9 mouse cellular contexts compared by ENCODE assay signal in genomic region chr7:112233345-112234005, GRCm38 (mm10). TPM values are rescaled to one million over a fixed set of nuclear protein-coding genes. Genes with fewer than 3 reads are reported as not detected.
DNase-seq lines count a peak whose midpoint lies in the region; ATAC-seq lines count a peak whose summit lies in the region.
"Had no signal": no experiment of that assay in that cellular context is flagged by ENCODE, and none has a peak within 500 bp of the region (broad histone marks: within the 10 kb centered on the region; RNA-seq: fewer than 3 reads in every experiment).

No protein-coding gene starts in this region.

- no peak for ATAC-seq in heart, embryonic 15.5 days (replicated peaks; ENCODE audit: insufficient number of reproducible peaks, insufficient read depth, low FRiP score, low read depth)
- peak; percentile 85 for ATAC-seq in forebrain, embryonic 14.5 days
- peak; percentile 68 for ATAC-seq in midbrain, embryonic 15.5 days (replicated peaks)
- ATAC-seq in granulocyte monocyte progenitor cell, adult 5-6 weeks (replicated peaks; ENCODE audit: poor library complexity, severe bottlenecking) = no peak

- peaks cover 39% of the 10 kb centered on the region for H3K36me3 ChIP-seq in heart, embryonic 15.5 days
- no peaks in the 10 kb centered on the region for H3K36me3 ChIP-seq in forebrain, embryonic 14.5 days (ENCODE audit: control insufficient read depth, insufficient read depth, low read length)
- no peaks in the 10 kb centered on the region for H3K36me3 ChIP-seq in midbrain, embryonic 15.5 days (replicated peaks)
- H3K36me3 ChIP-seq: embryonic facial prominence, embryonic 15.5 days had no signal

- H3K4me2 ChIP-seq in heart, embryonic 15.5 days = 0 out of 2 replicates have a peak overlapping the region, but pooled peaks have one; percentile 11
- peak overlapping the region; percentile 1; the same call in 1 of the 2 replicates for H3K4me2 ChIP-seq in forebrain, embryonic 14.5 days (ENCODE audit: low read length)
- no peak overlapping the region for H3K4me2 ChIP-seq in midbrain, embryonic 15.5 days
- H3K4me2 ChIP-seq: embryonic facial prominence, embryonic 15.5 days had no signal

- peaks cover 83% of the 10 kb centered on the region for H3K4me1 ChIP-seq in heart, embryonic 15.5 days (replicated peaks)
- peaks cover 9% of the 10 kb centered on the region; the same call in 1 of the 2 replicates for H3K4me1 ChIP-seq in forebrain, embryonic 14.5 days (ENCODE audit: control insufficient read depth, insufficient read depth, low read length)
- peaks cover 16% of the 10 kb centered on the region for H3K4me1 ChIP-seq in midbrain, embryonic 15.5 days

- DNase-seq in heart, postnatal 14 days = no peak
- peak; percentile 87 for DNase-seq in forebrain, embryonic 14.5 days (ENCODE audit: low spot score)
- peak; percentile 51 to 53 for DNase-seq in layer of hippocampus, postnatal 10 days (ENCODE audit: low spot score in 2 of 2)
- DNase-seq in thymus, postnatal 25 days = peak; percentile 50
- no peak for DNase-seq in adrenal gland, adult 2 months

- no peak overlapping the region for H3K4me3 ChIP-seq in heart, embryonic 15.5 days
- no peak overlapping the region for H3K4me3 ChIP-seq in forebrain, embryonic 14.5 days (ENCODE audit: low read depth, low read length)
- no peak overlapping the region for H3K4me3 ChIP-seq in midbrain, embryonic 15.5 days
- H3K4me3 ChIP-seq: embryonic facial prominence, embryonic 15.5 days had no signal

- H3K9me3 ChIP-seq in heart, embryonic 15.5 days (replicated peaks) = no peaks in the 10 kb centered on the region
- H3K9me3 ChIP-seq in forebrain, embryonic 14.5 days (replicated peaks; ENCODE audit: control insufficient read depth, low read length) = no peaks in the 10 kb centered on the region
- H3K9me3 ChIP-seq in midbrain, embryonic 15.5 days = no peaks in the 10 kb centered on the region
- H3K9me3 ChIP-seq: embryonic facial prominence, embryonic 15.5 days had no signal

- peak overlapping the region; percentile 44 for H3K9ac ChIP-seq in heart, embryonic 15.5 days
- H3K9ac ChIP-seq in forebrain, embryonic 14.5 days (ENCODE audit: low read length) = no peak overlapping the region
- H3K9ac ChIP-seq in midbrain, embryonic 15.5 days = no peak overlapping the region
- H3K9ac ChIP-seq: embryonic facial prominence, embryonic 15.5 days had no signal

- 30% methylated on average over 7 of the region's 7 CpGs for WGBS in heart, embryonic 15.5 days
- 26% methylated on average over 7 of the region's 7 CpGs for WGBS in forebrain, embryonic 14.5 days
- WGBS in midbrain, embryonic 15.5 days = 21% methylated on average over 7 of the region's 7 CpGs

- intact Hi-C loops in heart, postnatal 14 days (cut with DNase I) = loop anchor here (5.0 kb wide), 1 partner anchor 34 kb away; no protein-coding TSS in a partner anchor

- H3K27me3 ChIP-seq in heart, embryonic 15.5 days = no peaks in the 10 kb centered on the region
- 0 out of 2 replicates have a peak, but pooled peaks cover 3% of the 10 kb centered on the region for H3K27me3 ChIP-seq in forebrain, embryonic 14.5 days (replicated peaks; ENCODE audit: control insufficient read depth, insufficient read depth, low read length)
- no peaks in the 10 kb centered on the region for H3K27me3 ChIP-seq in midbrain, embryonic 15.5 days (replicated peaks)
- H3K27me3 ChIP-seq: embryonic facial prominence, embryonic 15.5 days had no signal

- H3K27ac ChIP-seq in heart, embryonic 15.5 days = peak overlapping the region; percentile 68
- H3K27ac ChIP-seq in forebrain, embryonic 14.5 days (ENCODE audit: low read depth, low read length) = peak overlapping the region; percentile 52; the same call in 1 of the 2 replicates
- no peak overlapping the region; the same call in 1 of the 2 replicates for H3K27ac ChIP-seq in midbrain, embryonic 15.5 days
- H3K27ac ChIP-seq: embryonic facial prominence, embryonic 15.5 days had no signal

RNA-seq across cellular contexts. Expression of gene Mical2, which starts 7.8 kb away (rescaled TPM):
- 132 and 134 TPM in 2 replicates for polyA plus RNA-seq in heart, embryonic 15.5 days (2015; fragmentation: Nextera tagmentation; extraction: Ambion mirVana)
- total RNA-seq in heart, postnatal 14 days (2021) = 100 to 1,000 TPM; 105 to 127 TPM
- polyA plus RNA-seq in forebrain, embryonic 14.5 days (2014; fragmentation: Nextera tagmentation; extraction: Ambion mirVana) = 2.6 and 6.2 TPM in 2 replicates
- total RNA-seq in layer of hippocampus, postnatal 10 days (2021) = 100 to 1,000 TPM; 406 to 434 TPM
- 2.7 and 2.8 TPM in 2 replicates for polyA plus RNA-seq in midbrain, embryonic 15.5 days (2015; fragmentation: Nextera tagmentation; extraction: Ambion mirVana)
- total RNA-seq in adrenal gland, adult 2 months (2021) = 10 to 100 TPM; 10.6 to 14.3 TPM
- polyA plus RNA-seq in adrenal gland, adult 2 months (2012; rRNA removed) = 3.8 and 4.1 TPM in 2 replicates
- total RNA-seq in granulocyte monocyte progenitor cell, adult 5-6 weeks (2014; fragmentation: Nextera tagmentation) = 4.7 and 6.8 TPM in 2 replicates
- total RNA-seq in granulocyte monocyte progenitor cell, adult 5-6 weeks (2017) = 0.62 and 0.90 TPM in 2 replicates

Comparison
In these comparisons a context has a peak if more than half of its experiments do, and no peak if none do; other contexts are left out.
1. ATAC-seq: peak in forebrain, embryonic 14.5 days (single experiment) and midbrain, embryonic 15.5 days (single experiment); none in heart, embryonic 15.5 days (single experiment) and granulocyte monocyte progenitor cell, adult 5-6 weeks (single experiment).
2. DNase-seq: peak in forebrain, embryonic 14.5 days (single experiment), layer of hippocampus, postnatal 10 days (2 of 2) and thymus, postnatal 25 days (single experiment); none in heart, postnatal 14 days (0 of 2) and adrenal gland, adult 2 months (single experiment).
3. RNA of gene Mical2, which starts 7.8 kb away (total RNA-seq): 406 to 434 TPM in layer of hippocampus, postnatal 10 days and 105 to 127 TPM in heart, postnatal 14 days; 10.6 to 14.3 TPM in adrenal gland, adult 2 months and 0.62 to 6.8 TPM in granulocyte monocyte progenitor cell, adult 5-6 weeks; every median in the first group is over 4 times any median in the second.